Mouse (Mus musculus): ENCODE measurements around the gene Samsn1. TPM values are rescaled to one million over a fixed set of nuclear protein-coding genes. Genes with fewer than 3 reads are reported as not detected.

The Samsn1 gene
- 1.1 and 1.3 TPM in 2 replicates for polyA plus RNA-seq (2015; fragmentation: Nextera tagmentation; extraction: Ambion mirVana)

DNA sequence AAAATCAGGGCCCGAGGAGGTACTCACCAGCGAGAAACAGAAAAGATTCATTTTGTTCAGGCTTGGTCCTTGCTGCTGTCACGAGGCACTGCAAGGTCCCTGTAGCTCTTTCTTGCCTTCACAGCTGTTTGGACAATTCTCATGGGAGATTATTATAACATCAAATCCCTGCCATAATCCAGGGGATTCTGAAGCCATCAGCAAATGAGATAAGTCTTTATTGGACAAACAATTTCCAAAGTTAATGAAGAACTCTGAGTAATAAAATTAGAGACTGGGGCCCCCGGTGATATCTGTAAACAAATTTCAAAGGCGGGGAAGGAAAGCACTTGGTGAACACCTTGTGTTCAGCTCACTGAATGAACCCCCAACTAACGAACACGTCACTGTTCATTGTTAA is at the start of gene Samsn1:
TSS of gene Samsn1 (minus strand) at position 101 of the 400 bp plus-strand sequence.
- Histone ChIP-seq H3K9me3 (ENCODE audit: control insufficient read depth) (no peaks in the 10 kb centered on the region), H3K27me3 (replicated peaks; ENCODE audit: control insufficient read depth, insufficient read depth, low read length) (no peaks in the 10 kb centered on the region), H3K9ac (ENCODE audit: low read depth, low read length) (no peak within 1 kb of the TSS), H3K27ac (ENCODE audit: low read depth, low read length) (no peak within 1 kb of the TSS), H3K4me1 (replicated peaks; ENCODE audit: control insufficient read depth, insufficient read depth, low read length) (no peaks in the 10 kb centered on the region), H3K4me2 (replicated peaks; ENCODE audit: low read depth) (no peak within 1 kb of the TSS), H3K4me3 (ENCODE audit: low read depth, low read length) (no peak within 1 kb of the TSS), H3K36me3 (ENCODE audit: control insufficient read depth, insufficient read depth) (no peaks in the 10 kb centered on the region)
- no peak for ATAC-seq
- TF ChIP-seq CTCF (IDR thresholded peaks at IDR 0.05; ENCODE audit: low read depth): no peak
- WGBS: 49% methylated on average over 7 of the region's 7 CpGs

DNA sequence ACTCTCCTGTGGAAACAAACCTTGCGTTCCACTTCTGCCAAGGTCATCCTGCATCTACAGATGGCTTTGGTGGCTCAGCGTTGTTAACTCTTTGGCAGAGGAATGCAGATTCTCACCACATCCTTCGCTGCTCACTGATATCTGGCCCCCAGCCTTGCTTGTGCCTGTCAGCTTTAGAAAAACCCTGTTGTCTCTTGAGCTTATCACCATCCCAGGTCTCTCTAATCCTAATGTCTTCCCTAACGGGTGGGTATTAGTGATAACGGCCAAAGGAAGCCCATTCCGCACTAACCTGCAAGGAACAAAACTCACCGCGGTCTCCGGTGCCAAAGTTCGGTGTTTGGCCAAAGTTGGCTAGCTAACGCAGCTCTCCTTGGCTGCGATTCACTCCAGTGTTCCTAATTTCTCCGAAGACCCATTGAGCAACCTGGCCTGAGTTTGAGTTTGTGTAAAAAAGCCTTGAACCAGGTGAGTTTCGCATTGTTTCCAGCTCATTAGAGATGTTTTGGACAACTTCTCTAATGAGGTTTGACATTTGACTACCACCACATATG is 44.1 kb upstream of the Samsn1 start:
- no peak for ATAC-seq
- Histone ChIP-seq H3K27me3 (replicated peaks; ENCODE audit: control insufficient read depth, insufficient read depth, low read length) (no peaks in the 10 kb centered on the region), H3K9ac (ENCODE audit: low read depth, low read length) (no peak overlapping the region), H3K27ac (ENCODE audit: low read depth, low read length) (no peak overlapping the region), H3K4me2 (replicated peaks; ENCODE audit: low read depth) (no peak overlapping the region), H3K4me1 (replicated peaks; ENCODE audit: control insufficient read depth, insufficient read depth, low read length) (no peaks in the 10 kb centered on the region), H3K9me3 (ENCODE audit: control insufficient read depth) (no peaks in the 10 kb centered on the region), H3K36me3 (ENCODE audit: control insufficient read depth, insufficient read depth) (no peaks in the 10 kb centered on the region), H3K4me3 (ENCODE audit: low read depth, low read length) (no peak overlapping the region)
- WGBS: 93% methylated on average over 14 of the region's 14 CpGs
- TF ChIP-seq CTCF (IDR thresholded peaks at IDR 0.05; ENCODE audit: low read depth): no peak

DNA sequence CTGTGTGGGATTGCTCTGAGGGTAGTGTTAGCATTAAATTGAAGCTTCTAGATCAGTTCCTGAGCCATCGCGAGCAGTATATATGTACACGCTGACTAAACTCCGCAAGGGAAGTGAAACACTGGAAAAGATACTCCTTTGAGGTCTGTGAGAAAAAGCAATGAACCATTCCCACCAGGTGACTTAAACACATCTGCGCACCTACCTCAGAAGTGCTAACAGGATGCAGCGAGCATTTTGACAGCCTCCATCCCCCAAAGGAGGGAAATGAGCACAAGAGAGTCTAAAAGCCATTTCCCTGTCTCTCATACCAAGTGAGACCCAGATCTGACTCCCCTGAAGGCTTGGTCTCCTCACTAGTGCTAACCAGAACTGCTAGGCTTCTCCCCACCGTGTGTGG is 32.9 kb upstream of the Samsn1 start:
- no peaks in the 10 kb centered on the region for H3K27me3 ChIP-seq (replicated peaks; ENCODE audit: control insufficient read depth, insufficient read depth, low read length)
- no peak overlapping the region for H3K4me3 ChIP-seq (ENCODE audit: low read depth, low read length)
- H3K36me3 ChIP-seq (ENCODE audit: control insufficient read depth, insufficient read depth): no peaks in the 10 kb centered on the region
- ATAC-seq: no peak
- WGBS: 87% methylated on average over 7 of the region's 7 CpGs
- no peak overlapping the region for H3K4me2 ChIP-seq (replicated peaks; ENCODE audit: low read depth)
- no peak for TF ChIP-seq CTCF (IDR thresholded peaks at IDR 0.05; ENCODE audit: low read depth)
- H3K9ac ChIP-seq (ENCODE audit: low read depth, low read length): no peak overlapping the region
- no peaks in the 10 kb centered on the region for H3K4me1 ChIP-seq (replicated peaks; ENCODE audit: control insufficient read depth, insufficient read depth, low read length)
- H3K9me3 ChIP-seq (ENCODE audit: control insufficient read depth): no peaks in the 10 kb centered on the region
- no peak overlapping the region for H3K27ac ChIP-seq (ENCODE audit: low read depth, low read length)

DNA sequence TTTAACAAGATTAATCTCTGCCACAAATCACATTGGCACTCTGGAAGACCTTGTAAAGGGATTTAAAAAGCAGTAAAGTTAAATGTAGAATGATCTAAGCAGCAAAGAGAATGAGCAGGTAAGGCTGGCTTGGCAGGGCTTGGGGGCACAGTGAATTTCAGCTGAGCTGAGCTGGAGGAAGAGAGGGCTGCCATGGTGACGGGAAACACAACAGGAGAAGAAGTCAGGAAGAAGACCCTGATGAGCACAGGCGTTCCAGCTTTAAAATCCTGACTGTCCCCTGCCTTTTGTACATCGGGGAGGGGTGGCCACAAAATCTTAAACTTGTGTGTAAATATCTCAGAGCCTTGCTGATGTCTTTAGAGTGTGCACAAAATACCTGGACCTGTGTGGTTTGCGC is 32.0 kb upstream of the Samsn1 start:
- ATAC-seq: no peak
- Histone ChIP-seq H3K27me3 (replicated peaks; ENCODE audit: control insufficient read depth, insufficient read depth, low read length) (no peaks in the 10 kb centered on the region), H3K36me3 (ENCODE audit: control insufficient read depth, insufficient read depth) (no peaks in the 10 kb centered on the region), H3K4me2 (replicated peaks; ENCODE audit: low read depth) (no peak overlapping the region), H3K4me3 (ENCODE audit: low read depth, low read length) (no peak overlapping the region), H3K9me3 (ENCODE audit: control insufficient read depth) (no peaks in the 10 kb centered on the region), H3K4me1 (replicated peaks; ENCODE audit: control insufficient read depth, insufficient read depth, low read length) (no peaks in the 10 kb centered on the region), H3K27ac (ENCODE audit: low read depth, low read length) (no peak overlapping the region), H3K9ac (ENCODE audit: low read depth, low read length) (no peak overlapping the region)
- no peak for TF ChIP-seq CTCF (IDR thresholded peaks at IDR 0.05; ENCODE audit: low read depth)
- 71% methylated on average over 4 of the region's 4 CpGs for WGBS

DNA sequence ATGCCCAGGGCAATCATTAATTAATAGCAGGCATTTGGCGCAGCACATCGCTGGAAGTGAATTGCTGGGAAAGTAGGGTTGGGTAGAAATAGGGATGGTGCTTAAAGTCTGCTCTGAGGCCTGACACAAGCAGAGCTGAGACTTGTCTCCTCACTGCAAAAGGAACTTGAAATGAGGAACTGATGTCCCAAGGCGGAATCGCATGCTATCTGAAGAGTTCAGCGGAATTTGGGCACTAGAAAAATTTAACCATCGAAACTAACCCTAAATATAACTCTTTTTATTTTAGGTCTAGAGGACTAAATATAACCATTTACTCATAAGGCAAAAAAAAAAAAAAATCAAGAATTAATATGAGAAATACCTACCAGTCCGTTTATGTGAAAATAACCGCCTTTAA is 31.5 kb upstream of the Samsn1 start:
- Histone ChIP-seq H3K36me3 (ENCODE audit: control insufficient read depth, insufficient read depth) (no peaks in the 10 kb centered on the region), H3K27me3 (replicated peaks; ENCODE audit: control insufficient read depth, insufficient read depth, low read length) (no peaks in the 10 kb centered on the region), H3K9ac (ENCODE audit: low read depth, low read length) (no peak overlapping the region), H3K4me1 (replicated peaks; ENCODE audit: control insufficient read depth, insufficient read depth, low read length) (no peaks in the 10 kb centered on the region), H3K4me3 (ENCODE audit: low read depth, low read length) (no peak overlapping the region), H3K9me3 (ENCODE audit: control insufficient read depth) (no peaks in the 10 kb centered on the region), H3K4me2 (replicated peaks; ENCODE audit: low read depth) (no peak overlapping the region), H3K27ac (ENCODE audit: low read depth, low read length) (no peak overlapping the region)
- no peak for ATAC-seq
- TF ChIP-seq CTCF (IDR thresholded peaks at IDR 0.05; ENCODE audit: low read depth): no peak
- 93% methylated on average over 8 of the region's 8 CpGs for WGBS

DNA sequence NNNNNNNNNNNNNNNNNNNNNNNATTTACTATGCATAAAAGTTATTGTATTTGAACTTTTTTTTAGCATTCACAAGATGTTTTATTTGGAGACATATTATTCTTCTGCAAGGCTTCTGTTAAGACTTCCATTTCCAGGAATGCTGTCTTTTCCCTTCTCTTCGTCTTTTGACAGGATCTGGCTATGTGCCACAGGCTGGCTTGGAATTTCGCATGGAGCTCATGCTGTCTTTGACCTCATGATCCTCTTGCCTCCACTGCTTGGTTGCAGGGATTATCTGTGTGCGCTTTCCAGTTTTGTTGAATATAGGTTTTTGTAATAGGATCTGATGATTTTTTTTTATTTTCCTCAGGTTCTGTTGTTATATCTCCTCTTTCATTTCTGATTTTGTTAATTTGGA is 25.0 kb upstream of the Samsn1 start:
- H3K9me3 ChIP-seq (ENCODE audit: control insufficient read depth): no peaks in the 10 kb centered on the region
- H3K27me3 ChIP-seq (replicated peaks; ENCODE audit: control insufficient read depth, insufficient read depth, low read length): no peaks in the 10 kb centered on the region
- no peak for ATAC-seq
- H3K27ac ChIP-seq (ENCODE audit: low read depth, low read length): no peak overlapping the region
- H3K4me3 ChIP-seq (ENCODE audit: low read depth, low read length): no peak overlapping the region
- H3K36me3 ChIP-seq (ENCODE audit: control insufficient read depth, insufficient read depth): no peaks in the 10 kb centered on the region
- no peak overlapping the region for H3K4me2 ChIP-seq (replicated peaks; ENCODE audit: low read depth)
- WGBS: 71% methylated on average over 3 of the region's 3 CpGs
- no peak overlapping the region for H3K9ac ChIP-seq (ENCODE audit: low read depth, low read length)
- TF ChIP-seq CTCF (IDR thresholded peaks at IDR 0.05; ENCODE audit: low read depth): no peak
- H3K4me1 ChIP-seq (replicated peaks; ENCODE audit: control insufficient read depth, insufficient read depth, low read length): no peaks in the 10 kb centered on the region
